Mouse (Mus musculus) lung, adult 18-20 months (tissue): ENCODE data around the gene Lrp3.

Experiments used
- DNase-seq, 2 experiments: peaks; one replicate each; pipeline ENCODE4 v3.0.0; 2022; ENCODE audit warnings: mixed read lengths in 2 of 2

Lrp3 gene

DNA sequence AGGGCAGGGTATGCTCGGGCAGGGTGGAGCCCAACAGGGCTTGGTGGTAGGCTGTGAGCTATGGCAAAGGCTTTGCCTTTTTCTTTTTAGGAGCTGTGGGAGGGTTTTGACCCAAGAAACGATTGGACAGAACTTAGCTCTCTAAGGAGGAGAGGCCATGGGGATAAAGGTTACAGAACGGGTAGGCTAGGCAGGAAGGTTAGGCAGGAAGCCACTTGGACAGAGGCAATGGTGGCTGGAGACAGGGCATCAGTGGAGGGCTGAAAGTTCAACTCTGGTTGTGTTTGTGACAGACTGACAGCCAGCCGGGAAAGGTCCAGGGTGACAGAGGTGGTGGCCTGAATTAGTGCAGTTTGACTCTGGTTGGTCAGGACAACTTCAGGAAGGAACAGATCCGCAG, 25.6 kb downstream of the Lrp3 start:
- no peak for DNase-seq

DNA sequence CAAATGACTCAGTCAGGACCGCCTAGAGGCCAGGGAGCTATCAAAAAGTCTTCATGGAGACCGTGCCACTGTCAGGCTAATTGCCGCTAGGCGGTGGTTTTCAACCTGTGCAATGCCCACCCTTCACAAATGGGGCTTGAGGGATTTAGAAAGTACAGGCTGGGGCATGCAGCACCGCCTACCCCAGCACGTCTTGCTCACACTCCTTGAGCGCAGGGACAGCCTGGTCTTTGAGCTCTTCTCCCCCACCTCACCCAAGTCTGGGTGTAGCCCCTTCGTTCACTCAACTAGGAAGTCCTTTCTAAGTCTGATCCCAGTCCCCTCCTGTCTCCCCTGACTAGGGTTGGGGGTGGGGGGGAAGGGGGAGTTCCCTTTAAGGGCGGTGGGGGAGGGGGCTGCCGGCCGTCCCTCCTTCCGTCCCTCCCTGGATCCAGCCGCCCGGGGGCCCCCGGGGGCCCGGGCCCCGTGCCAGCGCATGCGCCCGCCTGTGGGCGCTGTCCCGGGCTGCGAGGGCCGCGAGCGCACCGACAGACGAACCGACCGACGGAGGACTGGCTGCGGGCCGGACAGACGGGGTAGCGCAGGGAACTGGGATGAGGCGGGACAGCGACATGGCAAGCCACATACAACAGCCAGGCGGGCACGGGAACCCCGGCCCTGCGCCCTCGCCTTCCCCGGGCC, 29.3 kb downstream of the Lrp3 start, which contains the start of gene Slc7a10:
TSS of gene Slc7a10 (plus strand) at position 497 of the 681 bp plus-strand sequence.
- no peak for DNase-seq

DNA sequence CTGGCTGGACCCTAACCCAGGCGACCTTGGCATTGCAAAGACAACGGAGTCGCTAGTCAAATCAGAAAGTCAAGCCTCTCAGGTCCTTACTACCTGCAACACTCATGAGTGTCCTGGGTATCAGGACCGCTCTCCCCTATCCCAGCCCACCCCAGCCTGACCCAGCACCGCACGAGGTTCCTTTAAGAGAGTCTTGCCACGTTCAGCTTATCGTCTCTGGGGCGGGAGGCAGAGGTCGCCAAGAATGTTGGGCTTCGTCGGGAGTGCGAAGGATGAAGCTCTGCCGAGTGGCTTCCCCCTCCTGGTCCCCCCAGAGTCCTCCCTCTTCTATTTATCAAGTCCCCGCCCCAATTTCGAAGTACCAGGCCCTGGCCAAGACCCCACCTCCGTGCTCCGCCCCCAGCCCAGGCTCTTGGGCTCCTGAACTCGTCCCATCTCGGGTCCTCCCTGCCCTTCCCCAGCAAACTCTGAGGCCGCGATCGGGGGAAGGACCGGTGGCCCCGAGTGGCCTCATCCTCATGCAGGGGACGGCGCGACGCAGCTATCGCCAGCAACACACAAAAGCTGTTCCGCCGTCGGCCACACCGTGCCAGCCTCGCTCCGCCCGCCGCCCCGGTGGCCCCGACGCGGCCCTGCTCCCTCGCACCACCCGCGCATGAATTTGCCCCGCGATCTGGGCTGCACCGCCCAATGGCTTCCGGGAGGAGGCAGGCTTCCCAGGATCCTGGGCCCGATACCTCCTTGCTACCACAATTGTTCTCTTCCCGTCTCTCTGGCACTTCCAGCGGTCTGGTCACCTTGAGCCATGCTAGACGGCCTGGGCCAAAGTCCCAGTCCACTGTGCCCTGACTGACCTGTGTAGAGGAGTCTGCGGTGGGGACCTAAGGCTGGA, 30.2 kb downstream of the Lrp3 start:
- DNase-seq: peak in 1 of 2 experiments; percentile 46

DNA sequence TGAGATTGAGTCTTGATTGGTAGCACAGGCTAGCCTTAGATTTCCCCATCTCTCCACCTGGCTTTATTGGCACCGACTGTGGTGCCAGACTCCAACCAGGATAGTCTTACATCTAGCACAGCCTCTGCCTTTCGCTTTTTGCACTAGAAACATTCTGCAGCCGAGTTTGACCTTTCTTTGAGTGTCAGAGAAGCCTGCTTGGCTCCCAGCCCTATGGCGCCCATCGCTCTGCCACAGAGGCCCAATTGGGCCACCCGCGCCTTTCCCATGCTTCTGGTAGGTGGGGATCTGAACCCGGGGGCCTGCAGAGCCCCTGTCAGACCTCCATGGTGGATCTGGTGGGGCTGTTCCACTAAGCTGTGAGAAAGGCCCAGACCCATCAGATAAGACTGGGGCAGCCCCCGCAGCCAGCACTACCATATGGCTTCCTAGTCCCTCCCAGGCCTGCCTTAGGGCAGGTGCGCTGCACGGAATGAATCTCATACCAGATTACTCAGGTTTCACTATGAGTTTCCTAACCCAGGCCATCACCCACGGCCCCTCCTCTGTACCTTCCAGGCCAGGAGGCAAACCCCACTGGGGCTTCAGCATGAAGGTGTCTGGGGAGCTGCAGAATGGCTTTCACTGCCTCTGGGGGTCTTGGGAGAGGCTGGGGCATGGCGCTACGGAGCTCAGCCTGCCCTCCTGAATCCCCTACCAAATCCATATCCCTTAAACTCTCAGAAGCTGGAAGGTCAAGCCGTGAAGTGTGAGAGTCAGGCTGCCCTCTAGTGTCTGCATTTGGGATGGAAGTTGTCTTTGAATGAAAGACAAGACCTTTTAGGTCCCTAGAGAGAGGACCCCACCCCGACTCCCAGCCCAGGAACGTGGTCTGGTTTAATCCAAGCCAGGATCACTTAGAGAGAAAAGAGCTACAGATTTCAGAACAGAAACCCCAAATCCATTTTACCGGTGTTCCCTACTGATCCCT, 38.6 kb downstream of the Lrp3 start:
- DNase-seq: peak in 1 of 2 experiments; percentile 39

DNA sequence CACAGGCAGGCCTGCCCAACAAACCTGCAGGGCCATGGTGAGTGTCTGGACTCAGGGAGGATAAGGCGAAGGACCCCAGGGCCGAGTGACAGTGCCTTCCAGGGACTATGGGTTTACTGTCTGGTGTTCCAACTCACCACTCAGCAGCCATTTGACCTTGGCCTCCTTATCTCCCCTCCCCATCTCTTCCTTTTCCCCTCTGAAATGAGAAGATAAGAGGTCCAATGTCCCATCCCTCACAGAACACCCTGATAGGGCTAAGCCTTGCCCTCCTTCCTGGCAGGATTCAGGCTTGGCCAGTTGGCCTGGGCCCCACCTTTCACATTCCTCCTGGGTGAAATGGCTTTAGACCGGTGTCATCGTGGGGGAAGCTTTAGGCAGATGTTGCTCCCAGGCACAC, 39.8 kb downstream of the Lrp3 start:
- DNase-seq: no peak

DNA sequence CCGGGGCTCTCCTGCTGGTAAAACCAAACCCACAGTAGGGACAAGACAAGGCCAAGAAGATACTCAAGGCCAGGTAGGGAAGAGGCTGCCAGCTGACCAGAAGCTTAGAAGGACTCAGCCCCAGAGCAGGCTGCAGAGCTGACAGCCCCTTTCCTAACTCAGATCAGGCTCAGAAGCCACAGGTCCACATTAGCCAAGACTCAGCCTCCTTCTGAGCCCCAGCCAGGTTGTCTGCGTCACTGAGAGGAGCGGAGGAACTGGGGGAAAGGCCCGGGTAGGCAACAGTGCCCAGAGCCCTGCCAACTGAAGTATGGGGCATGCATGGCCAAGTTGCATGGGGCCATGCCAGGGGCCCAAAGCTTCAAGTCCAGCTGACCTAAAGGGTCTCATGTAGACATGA, 42.8 kb downstream of the Lrp3 start:
- no peak for DNase-seq

DNA sequence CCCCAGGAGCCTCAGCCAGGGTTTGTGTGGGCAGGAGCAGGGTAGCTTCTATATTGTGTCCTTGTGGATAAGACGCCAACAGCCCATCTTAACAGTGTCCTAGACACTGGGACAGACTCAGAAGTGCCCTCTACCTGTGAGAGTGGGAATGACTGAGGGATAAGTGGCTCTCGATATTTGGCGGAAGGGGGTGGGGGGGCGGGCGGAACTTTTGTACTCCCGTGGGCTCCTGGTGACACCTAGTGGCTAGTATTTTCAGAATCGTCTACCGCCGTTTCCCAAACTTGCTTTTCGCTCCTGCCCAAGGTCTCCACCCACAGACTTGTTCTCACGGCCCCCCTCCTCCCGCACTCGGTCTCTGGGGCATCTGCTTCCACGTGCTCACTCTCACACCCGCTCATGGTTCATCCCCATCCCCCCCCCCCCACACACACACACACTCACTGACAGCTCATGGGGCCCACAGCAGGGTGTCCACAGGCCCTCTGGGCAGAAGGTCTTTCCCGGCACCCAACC, 43.4 kb downstream of the Lrp3 start:
- peak; percentile 70 to 80 for DNase-seq

DNA sequence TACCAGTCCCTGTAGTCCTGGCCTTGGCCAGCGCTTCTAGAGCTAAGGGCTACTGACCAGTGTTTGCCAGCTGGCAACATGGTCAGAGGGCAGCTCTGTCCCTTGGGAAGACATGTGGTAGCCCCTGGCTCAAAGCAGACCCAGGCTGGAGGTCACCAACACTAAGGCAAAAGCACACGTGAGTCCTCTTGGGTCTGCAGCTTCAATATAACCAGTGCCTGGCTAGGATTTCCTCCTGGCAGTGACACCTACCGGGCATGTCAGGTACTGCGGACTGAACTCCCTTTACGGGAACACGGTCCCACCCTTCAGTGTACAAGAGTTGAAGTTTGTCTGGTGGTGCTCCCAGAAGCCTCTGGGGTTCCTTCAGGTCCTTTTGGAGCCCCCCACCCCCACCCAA, 46.0 kb downstream of the Lrp3 start:
- peak; percentile 89 to 91 for DNase-seq

DNA sequence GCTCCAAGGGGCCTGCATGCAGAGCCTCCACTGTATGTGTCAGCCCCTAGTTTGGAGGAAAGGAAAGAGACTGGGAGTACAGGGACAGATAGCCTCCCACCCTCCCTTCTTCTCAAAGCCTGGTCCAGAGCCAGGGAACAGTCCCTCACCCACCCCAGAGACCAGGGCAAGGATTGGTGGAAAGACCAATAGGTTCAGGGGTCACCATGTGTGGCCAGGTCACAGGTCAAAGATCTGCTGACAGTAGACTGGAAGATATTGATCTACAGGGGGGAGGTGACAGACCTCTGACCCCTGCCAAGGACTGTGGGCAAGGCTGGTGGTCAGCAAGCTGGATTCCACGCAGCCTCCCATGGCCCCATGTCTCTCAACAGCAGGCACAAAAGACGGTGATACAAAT, 47.4 kb downstream of the Lrp3 start:
- DNase-seq: no peak

DNA sequence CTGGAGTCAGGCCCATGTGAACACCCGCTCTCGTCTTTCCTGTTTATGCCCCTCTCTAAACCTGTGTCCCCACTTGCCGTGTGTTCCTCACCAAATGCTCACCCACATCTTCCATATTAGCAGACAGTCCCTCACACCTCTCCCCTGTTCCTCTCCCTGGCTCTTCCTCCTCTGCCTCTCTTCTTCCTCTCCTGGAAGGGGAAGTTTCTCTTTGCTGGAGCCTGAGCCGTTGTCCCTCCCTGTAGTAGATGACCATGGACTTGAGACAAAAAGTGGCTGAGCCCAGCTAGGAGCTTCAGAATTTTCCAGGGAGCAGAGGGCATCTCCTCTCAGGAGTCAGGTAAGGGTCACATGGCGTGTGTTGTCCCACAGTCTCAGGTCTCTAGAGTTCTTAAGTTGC, 48.3 kb downstream of the Lrp3 start:
- no peak for DNase-seq

DNA sequence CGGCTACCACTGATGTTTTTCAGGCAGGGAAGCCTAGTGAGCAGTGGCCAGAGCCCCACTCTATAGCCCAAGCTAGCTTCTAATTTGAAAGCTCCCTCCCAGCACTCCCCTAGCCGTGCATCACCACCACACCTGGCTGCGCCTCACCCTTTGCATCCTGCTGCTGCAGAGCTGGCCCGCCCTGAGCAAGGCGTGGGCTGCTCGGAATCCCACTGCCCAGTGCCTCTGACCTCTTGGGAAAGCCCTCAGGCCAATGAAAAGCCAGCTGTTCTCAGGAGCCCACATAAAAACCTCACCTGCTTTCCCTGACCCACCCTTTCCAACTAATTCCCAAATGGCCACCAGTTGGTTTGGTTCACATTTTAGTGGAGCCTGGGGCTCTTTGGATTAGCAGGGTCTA, 51.2 kb downstream of the Lrp3 start:
- DNase-seq: no peak

DNA sequence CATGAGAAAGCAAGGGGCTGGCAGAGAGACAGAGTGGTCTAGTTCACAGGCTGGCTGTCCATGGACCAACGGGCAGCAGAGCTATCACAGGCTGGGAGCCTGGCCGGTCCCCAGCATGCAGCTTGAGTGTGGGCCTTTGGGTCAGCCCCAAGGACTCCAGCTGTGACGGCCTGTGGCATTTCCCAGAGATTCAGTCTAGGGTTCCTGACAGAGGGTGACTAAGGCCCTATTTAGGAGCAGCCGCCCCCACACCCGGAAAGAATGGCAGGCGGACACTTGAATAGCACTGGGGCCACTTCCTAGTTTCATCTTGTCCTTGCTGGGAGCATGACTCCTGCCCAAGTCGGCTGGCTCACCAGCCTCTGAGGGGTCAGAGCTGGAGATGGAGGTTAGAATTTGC, 51.7 kb downstream of the Lrp3 start:
- DNase-seq: no peak

DNA sequence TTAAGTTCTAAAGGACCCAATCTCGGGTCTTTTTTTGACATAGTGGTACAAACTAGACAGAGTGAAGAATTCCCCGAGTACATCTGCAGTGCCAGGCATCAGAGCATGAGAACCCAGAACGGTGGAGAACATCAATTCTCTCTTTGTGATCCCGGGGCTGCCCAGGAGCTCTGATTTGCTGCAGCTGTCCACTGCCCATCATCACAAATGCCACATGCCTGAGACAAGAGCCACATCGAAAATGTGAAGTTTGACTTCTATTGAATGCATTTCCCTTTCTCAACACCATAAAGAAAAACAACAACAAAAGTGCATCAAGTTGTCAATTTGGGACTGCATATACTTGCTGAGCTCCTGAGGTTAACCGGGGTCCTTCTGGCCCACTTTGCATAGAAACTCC, 52.9 kb downstream of the Lrp3 start:
- DNase-seq: no peak

DNA sequence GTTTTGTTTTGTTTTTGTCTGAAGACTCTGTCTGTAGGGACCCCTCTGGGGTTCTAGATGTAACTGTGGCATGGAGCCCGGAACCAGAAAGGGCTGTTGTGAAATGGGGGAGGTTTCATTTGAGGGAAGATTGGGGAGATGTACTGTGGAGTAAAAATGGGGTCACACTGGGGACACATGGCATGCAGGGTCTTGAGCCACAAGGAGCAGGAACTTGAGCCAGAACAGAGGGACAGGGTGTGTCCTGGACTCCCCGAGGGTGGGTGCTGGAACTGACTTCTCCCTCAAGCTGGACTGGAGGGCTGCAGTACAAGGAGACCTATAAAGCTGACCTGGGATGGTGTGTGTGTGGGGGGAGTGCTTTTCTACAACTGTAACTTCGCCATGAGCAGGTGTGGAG, 57.8 kb downstream of the Lrp3 start:
- no peak for DNase-seq

DNA sequence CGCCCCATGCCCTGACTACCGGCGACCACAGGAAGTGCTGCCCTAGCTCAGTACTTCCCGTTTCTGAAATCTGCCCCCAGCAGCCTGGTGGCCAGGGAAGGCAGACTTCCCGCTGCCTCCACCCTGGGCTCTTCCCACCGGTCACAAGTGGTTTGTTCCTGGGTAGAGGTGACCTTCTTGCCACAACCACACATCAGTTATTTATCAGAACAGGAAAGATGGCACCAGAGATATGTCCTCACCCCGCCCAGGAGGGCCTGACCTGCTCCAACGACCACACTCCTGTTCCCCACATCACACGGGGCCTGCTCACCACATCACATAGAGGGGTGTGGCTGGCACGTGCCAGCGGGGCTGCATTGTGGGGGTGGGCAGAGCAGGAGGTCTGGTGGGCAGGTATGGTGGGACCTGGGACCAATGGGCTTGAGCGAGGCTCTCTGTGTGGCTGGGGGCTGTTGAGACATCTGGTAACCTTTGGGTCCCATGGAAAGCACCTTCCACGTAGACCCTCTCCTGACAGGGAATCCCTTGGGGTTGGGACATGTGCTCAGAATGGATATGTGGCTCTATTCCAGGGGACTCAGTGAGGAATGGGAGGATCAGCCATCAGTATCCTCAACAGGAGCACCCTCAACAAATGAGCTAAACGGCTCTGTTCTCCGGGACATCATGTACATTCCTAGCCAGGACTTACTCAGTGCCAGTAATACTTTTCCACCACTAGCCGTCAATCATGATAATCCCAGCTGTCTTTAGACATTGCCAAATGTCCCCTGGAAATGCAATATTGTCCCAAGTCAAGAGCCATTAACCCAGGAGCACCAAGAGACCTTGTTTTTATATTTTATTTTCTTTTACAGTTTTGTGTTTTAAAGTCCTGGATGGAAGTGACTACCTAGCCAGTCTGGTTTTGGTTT, 58.5 kb downstream of the Lrp3 start:
- DNase-seq: no peak

DNA sequence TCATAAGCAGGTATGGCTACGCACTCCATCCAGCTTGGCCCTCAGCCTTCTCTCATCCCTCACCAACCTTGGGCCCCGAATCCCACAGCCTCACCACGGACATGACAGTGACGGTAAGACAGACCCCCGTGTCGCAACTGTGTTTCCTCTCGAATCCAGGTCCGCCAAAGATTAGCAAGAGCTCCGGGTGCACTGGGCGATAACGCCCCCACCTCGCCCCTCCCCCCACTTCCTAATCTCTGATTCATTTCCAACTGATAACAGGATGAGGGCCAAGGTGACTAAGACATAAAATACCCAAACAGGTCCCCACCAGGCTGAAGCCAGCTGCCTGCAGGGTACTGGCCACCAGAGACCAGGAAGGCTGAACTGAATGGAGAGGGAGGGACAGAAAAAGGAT, 60.8 kb downstream of the Lrp3 start:
- no peak for DNase-seq

DNA sequence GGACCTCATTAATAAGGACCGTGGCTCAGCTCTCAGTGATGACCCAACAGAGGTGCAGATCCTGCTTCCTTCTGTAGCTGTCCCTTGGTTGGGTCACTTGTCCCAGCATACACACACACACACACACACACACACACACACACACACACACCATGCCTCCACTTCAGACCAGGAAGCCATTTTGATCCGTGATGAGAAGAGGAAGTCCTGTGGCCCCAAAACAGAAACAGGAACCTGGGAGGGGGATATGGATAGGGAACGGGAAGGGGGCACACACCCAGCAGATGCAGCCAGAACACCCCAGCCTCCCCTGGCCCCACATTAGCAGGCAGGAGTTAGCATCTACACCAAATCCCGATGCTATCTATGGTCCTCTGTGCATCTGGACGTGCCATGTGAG, 64.4 kb downstream of the Lrp3 start:
- no peak for DNase-seq
